Mouse (Mus musculus): ENCODE data around the gene Daam1. TPM values are rescaled to one million over a fixed set of nuclear protein-coding genes. Genes with fewer than 3 reads are reported as not detected.

The Daam1 gene
- polyA plus RNA-seq, 1 experiment from 2014 or later, result 55.2 TPM

- H3K27ac ChIP-seq (ENCODE audit: low read depth, low read length), result no peak overlapping the region
Measured at GRCm38 (mm10) chr12:71978513-71979352, 147.9 kb downstream of the Daam1 start.

DNA sequence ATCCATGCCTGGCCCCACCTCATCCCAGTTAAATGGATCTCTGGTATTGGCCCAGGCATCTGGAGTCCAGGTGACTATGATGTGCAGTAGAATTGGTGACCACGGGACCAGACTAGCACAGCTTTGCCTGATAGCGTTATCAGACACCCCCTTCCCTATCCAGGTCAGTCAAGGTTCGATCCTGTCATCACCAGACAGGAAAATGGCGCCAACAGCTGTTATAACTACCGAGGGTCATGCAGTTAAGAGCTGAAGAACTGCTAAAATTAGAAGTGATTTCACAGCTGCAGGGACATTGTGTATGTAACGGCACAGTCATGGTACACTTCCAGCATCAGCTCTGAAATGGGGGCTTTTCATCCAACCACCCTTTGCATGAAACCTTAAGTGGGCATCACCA, 149.3 kb downstream of the Daam1 start:
- no peak overlapping the region for H3K9ac ChIP-seq (replicated peaks; ENCODE audit: low read depth, low read length)
- H3K27ac ChIP-seq (ENCODE audit: low read depth, low read length), result no peak overlapping the region
- peaks cover 51% of the 10 kb centered on the region for H3K36me3 ChIP-seq (ENCODE audit: control insufficient read depth, insufficient read depth, low read length)
- no peaks in the 10 kb centered on the region for H3K27me3 ChIP-seq (ENCODE audit: control insufficient read depth, insufficient read depth, low read length)
- no peaks in the 10 kb centered on the region for H3K9me3 ChIP-seq (ENCODE audit: control insufficient read depth, low read length)
- H3K4me2 ChIP-seq (ENCODE audit: low read depth, low read length), result no peak overlapping the region
- WGBS, result 78% methylated on average over 6 of the region's 6 CpGs
- ATAC-seq (ENCODE audit: low read depth), result no peak
- no peak overlapping the region for H3K4me3 ChIP-seq (ENCODE audit: low read depth, low read length)
- H3K4me1 ChIP-seq (ENCODE audit: control insufficient read depth, insufficient read depth, low read length), result no peaks in the 10 kb centered on the region

More at GRCm38 (mm10) chr12:71978513-71979352, 147.9 kb downstream of the Daam1 start:
- H3K9ac ChIP-seq (replicated peaks; ENCODE audit: low read depth, low read length), result no peak overlapping the region
- ATAC-seq (ENCODE audit: low read depth), result no peak
- no peaks in the 10 kb centered on the region for H3K9me3 ChIP-seq (ENCODE audit: control insufficient read depth, low read length)
- H3K27me3 ChIP-seq (ENCODE audit: control insufficient read depth, insufficient read depth, low read length), result no peaks in the 10 kb centered on the region
- H3K4me2 ChIP-seq (ENCODE audit: low read depth, low read length), result no peak overlapping the region
- no peak overlapping the region for H3K4me3 ChIP-seq (ENCODE audit: low read depth, low read length)
- no peaks in the 10 kb centered on the region for H3K4me1 ChIP-seq (ENCODE audit: control insufficient read depth, insufficient read depth, low read length)
- WGBS, result 79% methylated on average over 12 of the region's 12 CpGs
- H3K36me3 ChIP-seq (ENCODE audit: control insufficient read depth, insufficient read depth, low read length), result peaks cover 44% of the 10 kb centered on the region

GRCm38 (mm10) chr12:71980746-71981145, 149.9 kb downstream of the Daam1 start:
- no peak for ATAC-seq (ENCODE audit: low read depth)
- Histone ChIP-seq H3K36me3 (ENCODE audit: control insufficient read depth, insufficient read depth, low read length) (peaks cover 51% of the 10 kb centered on the region), H3K4me2 (ENCODE audit: low read depth, low read length) (no peak overlapping the region), H3K27ac (ENCODE audit: low read depth, low read length) (no peak overlapping the region), H3K4me3 (ENCODE audit: low read depth, low read length) (no peak overlapping the region), H3K27me3 (ENCODE audit: control insufficient read depth, insufficient read depth, low read length) (no peaks in the 10 kb centered on the region), H3K9me3 (ENCODE audit: control insufficient read depth, low read length) (no peaks in the 10 kb centered on the region), H3K4me1 (ENCODE audit: control insufficient read depth, insufficient read depth, low read length) (no peaks in the 10 kb centered on the region), H3K9ac (replicated peaks; ENCODE audit: low read depth, low read length) (no peak overlapping the region)
- 70% methylated on average over 11 of the region's 11 CpGs for WGBS

- Histone ChIP-seq H3K36me3 (ENCODE audit: control insufficient read depth, insufficient read depth, low read length) (peaks cover 54% of the 10 kb centered on the region), H3K4me2 (ENCODE audit: low read depth, low read length) (no peak overlapping the region), H3K4me3 (ENCODE audit: low read depth, low read length) (no peak overlapping the region), H3K9me3 (ENCODE audit: control insufficient read depth, low read length) (no peaks in the 10 kb centered on the region), H3K27me3 (ENCODE audit: control insufficient read depth, insufficient read depth, low read length) (no peaks in the 10 kb centered on the region), H3K4me1 (ENCODE audit: control insufficient read depth, insufficient read depth, low read length) (no peaks in the 10 kb centered on the region), H3K9ac (replicated peaks; ENCODE audit: low read depth, low read length) (no peak overlapping the region), H3K27ac (ENCODE audit: low read depth, low read length) (no peak overlapping the region)
- 61% methylated on average over 8 of the region's 8 CpGs for WGBS
- ATAC-seq (ENCODE audit: low read depth), result no peak
Measured at GRCm38 (mm10) chr12:71981250-71981649, 150.4 kb downstream of the Daam1 start.

DNA sequence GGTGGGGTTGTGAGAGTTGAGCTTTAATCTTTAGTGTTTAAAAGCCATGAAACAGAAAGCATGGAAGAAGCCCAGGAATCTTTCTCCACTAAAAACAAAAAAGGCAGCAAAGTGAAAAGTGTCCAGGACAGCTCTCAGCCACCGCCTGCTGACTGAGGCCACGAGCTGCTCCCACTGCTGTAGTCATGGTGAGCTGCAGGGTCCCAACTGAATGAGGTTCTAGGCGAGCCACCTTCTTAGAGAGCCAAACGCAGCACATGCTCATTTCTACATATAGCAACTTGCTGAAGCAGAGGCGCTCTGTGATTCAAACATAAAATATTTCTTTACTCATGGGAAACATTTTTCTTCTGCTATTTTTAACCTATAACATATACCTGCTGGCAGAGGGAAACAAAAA, 150.9 kb downstream of the Daam1 start:
- H3K9ac ChIP-seq (replicated peaks; ENCODE audit: low read depth, low read length), result no peak overlapping the region
- WGBS, result 70% methylated on average over 5 of the region's 5 CpGs
- no peak overlapping the region for H3K4me2 ChIP-seq (ENCODE audit: low read depth, low read length)
- no peak for ATAC-seq (ENCODE audit: low read depth)
- no peaks in the 10 kb centered on the region for H3K27me3 ChIP-seq (ENCODE audit: control insufficient read depth, insufficient read depth, low read length)
- no peak overlapping the region for H3K27ac ChIP-seq (ENCODE audit: low read depth, low read length)
- H3K4me3 ChIP-seq (ENCODE audit: low read depth, low read length), result no peak overlapping the region
- peaks cover 54% of the 10 kb centered on the region for H3K36me3 ChIP-seq (ENCODE audit: control insufficient read depth, insufficient read depth, low read length)
- H3K9me3 ChIP-seq (ENCODE audit: control insufficient read depth, low read length), result no peaks in the 10 kb centered on the region
- H3K4me1 ChIP-seq (ENCODE audit: control insufficient read depth, insufficient read depth, low read length), result no peaks in the 10 kb centered on the region

DNA sequence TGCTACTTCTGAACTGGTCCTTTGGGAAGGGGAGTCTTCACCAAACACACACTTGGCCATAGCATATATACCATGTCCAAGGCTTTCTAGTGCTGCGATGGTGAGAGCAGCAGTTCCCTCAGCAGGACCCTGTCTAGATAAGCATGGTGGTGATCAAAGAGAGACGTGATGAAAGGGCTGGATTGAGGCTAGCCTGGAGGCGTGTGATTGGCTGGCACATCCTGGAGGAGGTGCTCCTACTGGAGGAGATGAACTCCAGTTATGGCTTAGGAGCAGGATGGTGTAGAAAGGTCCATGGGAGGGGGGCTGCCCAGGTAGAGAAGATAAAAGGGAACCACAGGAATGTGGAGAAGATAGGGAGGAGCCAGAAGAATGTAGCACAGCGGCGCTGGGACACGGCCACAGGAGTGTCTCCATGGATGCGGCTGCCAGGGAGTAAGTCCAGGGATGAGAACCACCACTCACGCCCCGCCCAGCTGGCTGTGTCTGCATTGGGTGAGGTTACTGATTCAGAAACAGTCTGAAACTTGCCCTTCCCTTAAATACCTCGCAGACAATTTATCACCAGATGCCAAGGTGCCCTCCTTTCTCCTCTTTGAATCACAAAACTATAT, 152.3 kb downstream of the Daam1 start:
- H3K9me3 ChIP-seq (ENCODE audit: control insufficient read depth, low read length), result no peaks in the 10 kb centered on the region
- H3K9ac ChIP-seq (replicated peaks; ENCODE audit: low read depth, low read length), result no peak overlapping the region
- H3K27me3 ChIP-seq (ENCODE audit: control insufficient read depth, insufficient read depth, low read length), result no peaks in the 10 kb centered on the region
- peaks cover 51% of the 10 kb centered on the region for H3K36me3 ChIP-seq (ENCODE audit: control insufficient read depth, insufficient read depth, low read length)
- no peak overlapping the region for H3K27ac ChIP-seq (ENCODE audit: low read depth, low read length)
- H3K4me1 ChIP-seq (ENCODE audit: control insufficient read depth, insufficient read depth, low read length), result no peaks in the 10 kb centered on the region
- 90% methylated on average over 10 of the region's 10 CpGs for WGBS
- H3K4me3 ChIP-seq (ENCODE audit: low read depth, low read length), result no peak overlapping the region
- no peak for ATAC-seq (ENCODE audit: low read depth)
- H3K4me2 ChIP-seq (ENCODE audit: low read depth, low read length), result no peak overlapping the region

DNA sequence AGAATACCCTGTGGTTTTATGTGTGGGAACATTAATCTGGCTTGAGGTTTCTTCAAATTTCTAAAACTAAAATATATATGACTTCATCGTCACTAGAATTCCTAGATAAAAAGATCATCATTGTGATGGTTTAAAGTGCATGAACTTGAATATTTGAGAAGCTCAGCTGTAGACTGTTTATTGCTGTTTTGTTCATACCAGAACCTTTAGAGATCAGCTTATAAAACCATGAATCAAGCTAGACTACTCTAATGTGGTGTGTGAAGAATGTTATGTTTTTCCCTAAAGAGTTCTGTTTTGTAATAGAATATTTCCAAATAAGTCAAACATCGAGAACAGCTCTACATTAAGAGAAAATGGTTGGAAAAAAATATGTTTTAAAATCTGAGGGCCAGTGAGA, 156.3 kb downstream of the Daam1 start:
- no peak overlapping the region for H3K27ac ChIP-seq (ENCODE audit: low read depth, low read length)
- H3K9me3 ChIP-seq (ENCODE audit: control insufficient read depth, low read length), result no peaks in the 10 kb centered on the region
- peaks cover 71% of the 10 kb centered on the region for H3K36me3 ChIP-seq (ENCODE audit: control insufficient read depth, insufficient read depth, low read length)
- no peak overlapping the region for H3K4me3 ChIP-seq (ENCODE audit: low read depth, low read length)
- H3K9ac ChIP-seq (replicated peaks; ENCODE audit: low read depth, low read length), result no peak overlapping the region
- WGBS, result 87% methylated on average over 2 of the region's 2 CpGs
- no peak for ATAC-seq (ENCODE audit: low read depth)
- H3K4me2 ChIP-seq (ENCODE audit: low read depth, low read length), result no peak overlapping the region
- no peaks in the 10 kb centered on the region for H3K4me1 ChIP-seq (ENCODE audit: control insufficient read depth, insufficient read depth, low read length)
- no peaks in the 10 kb centered on the region for H3K27me3 ChIP-seq (ENCODE audit: control insufficient read depth, insufficient read depth, low read length)

GRCm38 (mm10) chr12:71987885-71988284, 157.0 kb downstream of the Daam1 start:
- 85% methylated on average over 4 of the region's 4 CpGs for WGBS
- no peaks in the 10 kb centered on the region for H3K9me3 ChIP-seq (ENCODE audit: control insufficient read depth, low read length)

GRCm38 (mm10) chr12:71989596-71989995, 158.7 kb downstream of the Daam1 start:
- 98% methylated on average over 17 of the region's 17 CpGs for WGBS
- Histone ChIP-seq H3K4me2 (ENCODE audit: low read depth, low read length) (no peak overlapping the region), H3K4me3 (ENCODE audit: low read depth, low read length) (no peak overlapping the region), H3K36me3 (ENCODE audit: control insufficient read depth, insufficient read depth, low read length) (peaks cover 68% of the 10 kb centered on the region), H3K4me1 (ENCODE audit: control insufficient read depth, insufficient read depth, low read length) (no peaks in the 10 kb centered on the region), H3K9me3 (ENCODE audit: control insufficient read depth, low read length) (no peaks in the 10 kb centered on the region), H3K27ac (ENCODE audit: low read depth, low read length) (no peak overlapping the region), H3K9ac (replicated peaks; ENCODE audit: low read depth, low read length) (no peak overlapping the region), H3K27me3 (ENCODE audit: control insufficient read depth, insufficient read depth, low read length) (no peaks in the 10 kb centered on the region)
- no peak for ATAC-seq (ENCODE audit: low read depth)

More at GRCm38 (mm10) chr12:71987885-71988284, 157.0 kb downstream of the Daam1 start:
- no peak overlapping the region for H3K9ac ChIP-seq (replicated peaks; ENCODE audit: low read depth, low read length)
- H3K36me3 ChIP-seq (ENCODE audit: control insufficient read depth, insufficient read depth, low read length), result peaks cover 73% of the 10 kb centered on the region
- ATAC-seq (ENCODE audit: low read depth), result no peak
- no peak overlapping the region for H3K4me3 ChIP-seq (ENCODE audit: low read depth, low read length)
- H3K4me2 ChIP-seq (ENCODE audit: low read depth, low read length), result no peak overlapping the region
- H3K27me3 ChIP-seq (ENCODE audit: control insufficient read depth, insufficient read depth, low read length), result no peaks in the 10 kb centered on the region
- H3K4me1 ChIP-seq (ENCODE audit: control insufficient read depth, insufficient read depth, low read length), result no peaks in the 10 kb centered on the region
- no peak overlapping the region for H3K27ac ChIP-seq (ENCODE audit: low read depth, low read length)
